Mouse (Mus musculus) cerebellum, adult 2 months (tissue): ENCODE results near the gene Nup98.

ENCODE experiments used
- CTCF ChIP-seq: fragments of 200-500 bp; IDR thresholded peaks from 2 replicates; pipeline ENCODE4 v1.5.1; 2011; ENCODE audit warnings: low read depth, mild to moderate bottlenecking, control low read depth, low read length, moderate library complexity, borderline replicate concordance; ENCODE audit not compliant: insufficient read depth
- POLR2A ChIP-seq: fragments of 200-500 bp; IDR thresholded peaks from 2 replicates; pipeline ENCODE4 v1.6.1; 2011; ENCODE audit warnings: low read length, control low read depth, borderline replicate concordance; ENCODE audit not compliant: insufficient read depth

DNA sequence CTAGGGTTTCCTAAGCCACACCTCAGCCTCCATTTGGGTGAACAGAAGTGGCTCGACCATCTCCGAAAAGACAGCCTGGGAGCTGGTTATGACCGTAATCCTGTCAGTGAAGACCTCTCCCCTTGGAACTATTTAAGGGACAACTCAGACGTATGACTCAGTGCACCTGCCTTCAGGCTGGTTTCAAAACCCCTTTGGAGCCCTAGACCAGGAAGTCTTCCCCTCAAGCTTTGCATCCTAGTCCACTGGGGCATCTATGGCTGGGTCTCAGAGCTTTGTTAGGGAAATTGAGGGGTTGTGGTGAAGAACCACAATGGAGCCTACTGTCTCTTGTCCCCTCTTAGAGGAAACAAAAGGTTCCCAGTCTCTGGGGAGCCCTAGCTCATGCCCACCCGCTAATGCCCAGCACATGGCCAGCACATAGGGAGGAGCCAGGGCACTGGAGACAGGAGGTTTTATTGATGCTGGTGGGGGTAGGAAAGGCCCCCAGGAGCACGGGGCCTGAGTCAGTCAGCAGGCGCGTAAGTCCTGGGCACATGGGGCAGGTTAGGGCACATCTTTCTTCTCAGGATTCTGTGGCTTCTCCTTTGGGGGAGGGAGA is 28.8 kb upstream of the Nup98 start:
- TF ChIP-seq CTCF: no peak
- no peak for TF ChIP-seq POLR2A
